Mouse (Mus musculus): ENCODE data around the gene Pes1. TPM values are rescaled to one million over a fixed set of nuclear protein-coding genes. Genes with fewer than 3 reads are reported as not detected.
A peak's percentile ranks its signal among the peaks of the same experiment; 100 is the strongest.

The Pes1 gene
- 76.6 and 78.0 TPM in 2 replicates for polyA plus RNA-seq (2015; fragmentation: Nextera tagmentation; extraction: Ambion mirVana)

GRCm38 (mm10) chr11:3963610-3964415, at the start of gene Pes1:
TSS of gene Pes1 (plus strand) at chr11:3963975.
- H3K4me3 ChIP-seq (ENCODE audit: low read length): peak within 1 kb of the TSS; percentile 85
- peaks cover 5% of the 10 kb centered on the region for H3K36me3 ChIP-seq (ENCODE audit: control insufficient read depth, insufficient read depth, low read length)
- under 1% methylated on average over 31 of the region's 31 CpGs for WGBS

GRCm38 (mm10) chr11:3914109-3914840, 49.5 kb upstream of the Pes1 start, which contains the start of gene Slc35e4:
TSS of gene Slc35e4 (minus strand) at chr11:3914664.
- H3K4me3 ChIP-seq (ENCODE audit: low read length): peak within 1 kb of the TSS; percentile 66
- peak within 1 kb of the TSS; percentile 67 for H3K27ac ChIP-seq (ENCODE audit: low read length)
- peaks cover 26% of the 10 kb centered on the region for H3K4me1 ChIP-seq (replicated peaks; ENCODE audit: control insufficient read depth, insufficient read depth, low read length)
- ATAC-seq (ENCODE audit: low read depth): peak; percentile 80
- H3K27me3 ChIP-seq (ENCODE audit: control insufficient read depth, insufficient read depth, low read depth, low read length): no peaks in the 10 kb centered on the region
- H3K4me2 ChIP-seq (ENCODE audit: low read depth, low read length): peak within 1 kb of the TSS; percentile 92
- H3K9ac ChIP-seq (ENCODE audit: low read length): peak within 1 kb of the TSS; percentile 67
- 0% methylated on average over 27 of the region's 28 CpGs for WGBS
- H3K9me3 ChIP-seq (ENCODE audit: control insufficient read depth, low read length): no peaks in the 10 kb centered on the region
- no peaks in the 10 kb centered on the region for H3K36me3 ChIP-seq (ENCODE audit: control insufficient read depth, insufficient read depth, low read length)

More at GRCm38 (mm10) chr11:3963610-3964415, at the start of gene Pes1:
- H3K4me2 ChIP-seq (ENCODE audit: low read depth, low read length): peak within 1 kb of the TSS; percentile 88
- H3K9ac ChIP-seq (ENCODE audit: low read length): peak within 1 kb of the TSS; percentile 86
- H3K9me3 ChIP-seq (ENCODE audit: control insufficient read depth, low read length): no peaks in the 10 kb centered on the region
- no peaks in the 10 kb centered on the region for H3K27me3 ChIP-seq (ENCODE audit: control insufficient read depth, insufficient read depth, low read depth, low read length)
- peaks cover 10% of the 10 kb centered on the region for H3K4me1 ChIP-seq (replicated peaks; ENCODE audit: control insufficient read depth, insufficient read depth, low read length)
- ATAC-seq (ENCODE audit: low read depth): peak; percentile 94
- peak within 1 kb of the TSS; percentile 75 for H3K27ac ChIP-seq (ENCODE audit: low read length)

DNA sequence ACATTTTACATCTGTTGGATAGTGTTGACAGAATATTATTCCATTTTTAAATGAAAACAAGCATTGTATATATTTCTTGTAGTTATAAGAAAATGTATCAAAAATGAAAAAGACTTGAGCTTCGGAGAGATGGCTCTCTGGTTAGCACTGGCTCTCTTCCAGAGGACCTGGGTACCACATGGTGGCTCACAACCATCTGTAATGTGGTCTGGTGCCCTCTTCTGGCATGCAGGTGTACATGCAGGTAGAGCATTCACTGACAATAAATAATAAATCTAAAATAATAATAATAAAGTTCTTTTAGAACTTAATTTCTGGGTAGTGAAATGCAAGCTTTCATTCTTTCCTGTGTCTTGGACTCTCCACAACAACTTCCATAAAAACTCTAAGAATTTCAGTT, 45.0 kb upstream of the Pes1 start:
- no peak overlapping the region for H3K9ac ChIP-seq (ENCODE audit: low read length)

GRCm38 (mm10) chr11:3920476-3920875, 43.3 kb upstream of the Pes1 start:
- no peaks in the 10 kb centered on the region for H3K4me1 ChIP-seq (replicated peaks; ENCODE audit: control insufficient read depth, insufficient read depth, low read length)
- no peak overlapping the region for H3K4me3 ChIP-seq (ENCODE audit: low read length)
- no peak for ATAC-seq (ENCODE audit: low read depth)
- H3K36me3 ChIP-seq (ENCODE audit: control insufficient read depth, insufficient read depth, low read length): peaks cover 7% of the 10 kb centered on the region; the same call in 1 of the 2 replicates
- 80% methylated on average over 7 of the region's 7 CpGs for WGBS
- no peak overlapping the region for H3K9ac ChIP-seq (ENCODE audit: low read length)
- H3K9me3 ChIP-seq (ENCODE audit: control insufficient read depth, low read length): no peaks in the 10 kb centered on the region
- H3K27ac ChIP-seq (ENCODE audit: low read length): no peak overlapping the region
- H3K27me3 ChIP-seq (ENCODE audit: control insufficient read depth, insufficient read depth, low read depth, low read length): no peaks in the 10 kb centered on the region
- H3K4me2 ChIP-seq (ENCODE audit: low read depth, low read length): no peak overlapping the region

More for the DNA sequence above, 45.0 kb upstream of the Pes1 start:
- no peak overlapping the region for H3K4me3 ChIP-seq (ENCODE audit: low read length)
- H3K27me3 ChIP-seq (ENCODE audit: control insufficient read depth, insufficient read depth, low read depth, low read length): no peaks in the 10 kb centered on the region
- H3K36me3 ChIP-seq (ENCODE audit: control insufficient read depth, insufficient read depth, low read length): peaks cover 4% of the 10 kb centered on the region; the same call in 1 of the 2 replicates
- WGBS: 43% methylated on average over 1 of the region's 1 CpGs
- peaks cover 5% of the 10 kb centered on the region for H3K4me1 ChIP-seq (replicated peaks; ENCODE audit: control insufficient read depth, insufficient read depth, low read length)
- H3K4me2 ChIP-seq (ENCODE audit: low read depth, low read length): no peak overlapping the region
- no peak for ATAC-seq (ENCODE audit: low read depth)
- no peak overlapping the region for H3K27ac ChIP-seq (ENCODE audit: low read length)
- no peaks in the 10 kb centered on the region for H3K9me3 ChIP-seq (ENCODE audit: control insufficient read depth, low read length)

- no peak overlapping the region for H3K9ac ChIP-seq (ENCODE audit: low read length)
- no peak overlapping the region for H3K27ac ChIP-seq (ENCODE audit: low read length)
- no peaks in the 10 kb centered on the region for H3K27me3 ChIP-seq (ENCODE audit: control insufficient read depth, insufficient read depth, low read depth, low read length)
- peaks cover 7% of the 10 kb centered on the region; the same call in 1 of the 2 replicates for H3K36me3 ChIP-seq (ENCODE audit: control insufficient read depth, insufficient read depth, low read length)
- H3K9me3 ChIP-seq (ENCODE audit: control insufficient read depth, low read length): no peaks in the 10 kb centered on the region
- WGBS: 30% methylated on average over 8 of the region's 8 CpGs
- ATAC-seq (ENCODE audit: low read depth): 0 out of 2 replicates have a peak, but pooled peaks have one; percentile 23
- H3K4me1 ChIP-seq (replicated peaks; ENCODE audit: control insufficient read depth, insufficient read depth, low read length): no peaks in the 10 kb centered on the region
- H3K4me3 ChIP-seq (ENCODE audit: low read length): no peak overlapping the region
- no peak overlapping the region for H3K4me2 ChIP-seq (ENCODE audit: low read depth, low read length)
Measured at GRCm38 (mm10) chr11:3921281-3921850, 42.4 kb upstream of the Pes1 start.

DNA sequence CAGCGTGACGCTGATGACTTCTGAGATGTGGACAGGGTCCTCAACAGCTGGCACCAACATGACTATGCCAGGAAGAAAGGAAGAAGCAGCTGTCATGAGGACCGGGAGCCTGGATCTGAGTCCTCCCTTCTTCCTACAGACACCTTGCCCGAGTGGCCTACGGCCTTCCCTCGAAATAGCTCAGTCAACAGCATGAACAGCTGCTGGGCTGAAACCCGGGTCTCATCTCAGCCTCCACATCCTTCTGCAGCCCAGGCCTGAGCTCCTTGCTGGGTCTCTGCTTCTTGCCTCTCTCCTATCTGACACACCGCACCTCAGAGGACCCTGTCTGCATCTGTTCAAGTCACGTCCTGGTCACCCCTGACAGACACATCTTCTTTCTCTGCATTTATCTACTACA, 41.7 kb upstream of the Pes1 start:
- H3K4me3 ChIP-seq (ENCODE audit: low read length): no peak overlapping the region
- WGBS: 90% methylated on average over 9 of the region's 9 CpGs
- H3K27ac ChIP-seq (ENCODE audit: low read length): no peak overlapping the region
- H3K36me3 ChIP-seq (ENCODE audit: control insufficient read depth, insufficient read depth, low read length): peaks cover 9% of the 10 kb centered on the region; the same call in 1 of the 2 replicates
- no peaks in the 10 kb centered on the region for H3K4me1 ChIP-seq (replicated peaks; ENCODE audit: control insufficient read depth, insufficient read depth, low read length)
- H3K9ac ChIP-seq (ENCODE audit: low read length): no peak overlapping the region
- H3K4me2 ChIP-seq (ENCODE audit: low read depth, low read length): no peak overlapping the region
- H3K27me3 ChIP-seq (ENCODE audit: control insufficient read depth, insufficient read depth, low read depth, low read length): no peaks in the 10 kb centered on the region
- no peak for ATAC-seq (ENCODE audit: low read depth)
- H3K9me3 ChIP-seq (ENCODE audit: control insufficient read depth, low read length): no peaks in the 10 kb centered on the region

GRCm38 (mm10) chr11:3922731-3923130, 41.0 kb upstream of the Pes1 start:
- no peak for ATAC-seq (ENCODE audit: low read depth)
- H3K9ac ChIP-seq (ENCODE audit: low read length): no peak overlapping the region
- no peak overlapping the region for H3K4me3 ChIP-seq (ENCODE audit: low read length)
- WGBS: 95% methylated on average over 6 of the region's 6 CpGs
- H3K4me1 ChIP-seq (replicated peaks; ENCODE audit: control insufficient read depth, insufficient read depth, low read length): no peaks in the 10 kb centered on the region
- H3K27ac ChIP-seq (ENCODE audit: low read length): no peak overlapping the region
- no peaks in the 10 kb centered on the region for H3K9me3 ChIP-seq (ENCODE audit: control insufficient read depth, low read length)
- no peaks in the 10 kb centered on the region for H3K27me3 ChIP-seq (ENCODE audit: control insufficient read depth, insufficient read depth, low read depth, low read length)
- peaks cover 9% of the 10 kb centered on the region; the same call in 1 of the 2 replicates for H3K36me3 ChIP-seq (ENCODE audit: control insufficient read depth, insufficient read depth, low read length)
- H3K4me2 ChIP-seq (ENCODE audit: low read depth, low read length): no peak overlapping the region

GRCm38 (mm10) chr11:3925916-3926315, 37.9 kb upstream of the Pes1 start:
- Histone ChIP-seq H3K9ac (ENCODE audit: low read length) (no peak overlapping the region), H3K27me3 (ENCODE audit: control insufficient read depth, insufficient read depth, low read depth, low read length) (no peaks in the 10 kb centered on the region), H3K4me1 (replicated peaks; ENCODE audit: control insufficient read depth, insufficient read depth, low read length) (peaks cover 2% of the 10 kb centered on the region; the same call in 1 of the 2 replicates), H3K4me3 (ENCODE audit: low read length) (no peak overlapping the region), H3K9me3 (ENCODE audit: control insufficient read depth, low read length) (no peaks in the 10 kb centered on the region), H3K36me3 (ENCODE audit: control insufficient read depth, insufficient read depth, low read length) (peaks cover 9% of the 10 kb centered on the region; the same call in 1 of the 2 replicates), H3K27ac (ENCODE audit: low read length) (no peak overlapping the region), H3K4me2 (ENCODE audit: low read depth, low read length) (no peak overlapping the region)
- WGBS: 65% methylated on average over 10 of the region's 10 CpGs
- ATAC-seq (ENCODE audit: low read depth): no peak

Measured in lung, embryonic 16.5 days (tissue).